Mouse (Mus musculus) MEL (cell line): ENCODE data around the gene Ruvbl1. TPM values are rescaled to one million over a fixed set of nuclear protein-coding genes. Genes with fewer than 3 reads are reported as not detected.
A peak's percentile ranks its signal among the peaks of the same experiment; 100 is the strongest.

Experiments
- DNase-seq: peaks from one replicate; pipeline ENCODE4 v3.0.0; 2011; ENCODE audit warnings: low read depth, low spot score
- H3K27ac ChIP-seq: 2 replicates; pipeline ENCODE4 v1.5.1; 2012; ENCODE audit warnings: low read depth, mild to moderate bottlenecking, control low read depth, low read length, moderate library complexity; ENCODE audit not compliant: control insufficient read depth
- H3K27me3 ChIP-seq, 2 experiments: fragments of 150-350 bp in 1 of 2; sonication (generic) in 1 of 2; 2 replicates each; pipeline ENCODE4 v1.6.1; 2012; ENCODE audit warnings: low read length in 2 of 2, mild to moderate bottlenecking in 2 of 2, improper control_type of control experiment in 1 of 2, moderate library complexity in 1 of 2; ENCODE audit not compliant: insufficient read depth in 2 of 2, control insufficient read depth in 1 of 2
- H3K36me3 ChIP-seq, 2 experiments: 2 replicates each; pipeline ENCODE4 v1.6.1; 2012 to 2014; ENCODE audit warnings: low read length in 2 of 2, improper control_type of control experiment in 1 of 2, inconsistent platforms in 1 of 2, mild to moderate bottlenecking in 1 of 2; ENCODE audit not compliant: insufficient read depth in 2 of 2, control insufficient read depth in 1 of 2
- H3K4me1 ChIP-seq, 2 experiments: fragments of 150-350 bp in 1 of 2; sonication (generic) in 1 of 2; 2 replicates each; pipeline ENCODE4 v1.6.1; 2012; ENCODE audit warnings: low read length in 2 of 2, improper control_type of control experiment in 1 of 2, mild to moderate bottlenecking in 1 of 2; ENCODE audit not compliant: insufficient read depth in 2 of 2, control insufficient read depth in 1 of 2
- H3K4me3 ChIP-seq, 2 experiments: fragments of 150-350 bp in 1 of 2; sonication (generic) in 1 of 2; 2 replicates each; pipeline ENCODE4 v1.5.1; 2012; ENCODE audit warnings: low read depth in 2 of 2, low read length in 2 of 2, mild to moderate bottlenecking in 2 of 2, moderate library complexity in 2 of 2, control low read depth in 1 of 2, improper control_type of control experiment in 1 of 2; ENCODE audit not compliant: control insufficient read depth in 1 of 2, insufficient read depth in 1 of 2
- H3K79me2 ChIP-seq: 2 replicates; pipeline ENCODE4 v1.6.1; 2012; ENCODE audit warnings: mild to moderate bottlenecking, low read length, moderate library complexity; ENCODE audit not compliant: control insufficient read depth, poor library complexity, insufficient read depth
- H3K9ac ChIP-seq: 2 replicates; pipeline ENCODE4 v1.6.1; 2012; ENCODE audit warnings: low read depth, mild to moderate bottlenecking, control low read depth, low read length, moderate library complexity; ENCODE audit not compliant: control insufficient read depth, poor library complexity, severe bottlenecking
- H3K9me3 ChIP-seq: fragments of 150-350 bp; sonication (generic); replicated peaks from 2 replicates; pipeline ENCODE4 v1.6.1; 2012; ENCODE audit warnings: mild to moderate bottlenecking, low read length, improper control_type of control experiment, moderate library complexity; ENCODE audit not compliant: insufficient read depth
- CHD1 ChIP-seq: IDR thresholded peaks from 2 replicates; pipeline ENCODE4 v1.6.1; 2012; ENCODE audit warnings: low read depth, mild to moderate bottlenecking, inconsistent platforms, low read length, improper control_type of control experiment
- CTCF ChIP-seq, 3 experiments: IDR thresholded peaks in 2 of 3; conservative IDR thresholded peaks in 1 of 3; 2 replicates each; pipeline ENCODE4 v1.5.1; 2011 to 2012; ENCODE audit warnings: low read length in 3 of 3, low read depth in 2 of 3, mild to moderate bottlenecking in 2 of 3, improper control_type of control experiment in 1 of 3, inconsistent platforms in 1 of 3, mixed read lengths in 1 of 3, moderate library complexity in 1 of 3; ENCODE audit not compliant: control insufficient read depth in 1 of 3, insufficient read depth in 1 of 3, poor library complexity in 1 of 3, severe bottlenecking in 1 of 3
- ELF1 ChIP-seq: IDR thresholded peaks from 2 replicates; pipeline ENCODE4 v1.6.1; 2014; ENCODE audit warnings: low read depth, mild to moderate bottlenecking, inconsistent platforms, low read length, improper control_type of control experiment, moderate library complexity
- ETS1 ChIP-seq: IDR thresholded peaks from 2 replicates; pipeline ENCODE4 v1.6.1; 2012; ENCODE audit warnings: low read depth, mild to moderate bottlenecking, inconsistent platforms, low read length, improper control_type of control experiment, moderate library complexity
- GABPA ChIP-seq: IDR thresholded peaks from 2 replicates; pipeline ENCODE4 v1.6.1; 2012; ENCODE audit warnings: low read depth, mild to moderate bottlenecking, inconsistent platforms, low read length, improper control_type of control experiment, moderate library complexity
- GATA1 ChIP-seq: IDR thresholded peaks from 2 replicates; pipeline ENCODE4 v1.6.1; 2011; ENCODE audit warnings: low read depth, low read length, improper control_type of control experiment
- HCFC1 ChIP-seq: IDR thresholded peaks from 2 replicates; pipeline ENCODE4 v1.6.1; 2012; ENCODE audit warnings: low read depth, mild to moderate bottlenecking, inconsistent platforms, low read length, improper control_type of control experiment, moderate library complexity
- JUND ChIP-seq: IDR thresholded peaks from 2 replicates; pipeline ENCODE4 v1.6.1; 2011; ENCODE audit warnings: low read depth, mild to moderate bottlenecking, improper control_type of control experiment, low read length
- MAZ ChIP-seq: IDR thresholded peaks from 2 replicates; pipeline ENCODE4 v1.6.1; 2012; ENCODE audit warnings: low read depth, mild to moderate bottlenecking, inconsistent platforms, low read length, improper control_type of control experiment
- MEF2A ChIP-seq: IDR thresholded peaks from 2 replicates; pipeline ENCODE4 v1.6.1; 2014; ENCODE audit warnings: low read depth, mild to moderate bottlenecking, inconsistent platforms, low read length, improper control_type of control experiment; ENCODE audit not compliant: poor library complexity, insufficient replicate concordance, severe bottlenecking; ENCODE audit errors: extremely low read depth
- MYB ChIP-seq: IDR thresholded peaks from 2 replicates; pipeline ENCODE4 v1.6.1; 2011; ENCODE audit warnings: mild to moderate bottlenecking, low read depth, low read length, improper control_type of control experiment
- MYC ChIP-seq: IDR thresholded peaks from 2 replicates; pipeline ENCODE4 v1.6.1; 2011; ENCODE audit warnings: low read depth, mild to moderate bottlenecking, low read length, improper control_type of control experiment, moderate library complexity
- POLR2AphosphoS2 ChIP-seq: IDR thresholded peaks from 2 replicates; pipeline ENCODE4 v1.6.1; 2011; ENCODE audit warnings: low read length, improper control_type of control experiment
- RAD21 ChIP-seq: IDR thresholded peaks from 2 replicates; pipeline ENCODE4 v1.6.1; 2011; ENCODE audit warnings: mild to moderate bottlenecking, low read depth, low read length, improper control_type of control experiment
- SIN3A ChIP-seq: IDR thresholded peaks from 2 replicates; pipeline ENCODE4 v1.6.1; 2012; ENCODE audit warnings: low read length, improper control_type of control experiment, inconsistent platforms
- SMC3 ChIP-seq: IDR thresholded peaks from 2 replicates; pipeline ENCODE4 v1.6.1; 2011; ENCODE audit warnings: low read depth, low read length, improper control_type of control experiment
- TBP ChIP-seq: IDR thresholded peaks from 2 replicates; pipeline ENCODE4 v1.8.0; 2011; ENCODE audit warnings: low read depth, low read length, improper control_type of control experiment
- UBTF ChIP-seq: IDR thresholded peaks from 2 replicates; pipeline ENCODE4 v1.6.1; 2012; ENCODE audit warnings: low read depth, mild to moderate bottlenecking, inconsistent platforms, low read length, improper control_type of control experiment, moderate library complexity, borderline replicate concordance; ENCODE audit not compliant: insufficient read depth
- USF2 ChIP-seq, 2 experiments: IDR thresholded peaks; 2 replicates each; pipeline ENCODE4 v1.6.1; 2011 to 2012; ENCODE audit warnings: improper control_type of control experiment in 2 of 2, low read length in 2 of 2, borderline replicate concordance in 1 of 2, inconsistent platforms in 1 of 2, low read depth in 1 of 2, mild to moderate bottlenecking in 1 of 2; ENCODE audit not compliant: insufficient read depth in 1 of 2
- ZC3H11A ChIP-seq: IDR thresholded peaks from 2 replicates; pipeline ENCODE4 v1.6.1; 2012; ENCODE audit warnings: low read depth, mild to moderate bottlenecking, inconsistent platforms, low read length, improper control_type of control experiment
- polyA plus RNA-seq, 2 experiments: library from polyadenylated mRNA; stranded (reverse) in 1 of 2; unstranded in 1 of 2; fragments of >175 nt in 1 of 2; fragments of >200 nt in 1 of 2; gene quantifications; 2 replicates each; pipeline versions ENCODE4 v1.2.1 to v1.2.4; 2012; ENCODE audit warnings: low replicate concordance in 2 of 2, low read depth in 1 of 2; ENCODE audit not compliant: insufficient read length in 2 of 2, insufficient read depth in 1 of 2, missing spikeins in 1 of 2
- total RNA-seq: library from RNA; depleted of rRNA; stranded (reverse); fragments of 300-350 nt; gene quantifications from 2 replicates; pipeline ENCODE4 v1.2.3, GENCODE M21; 2012

Ruvbl1 gene
- total and polyA plus RNA-seq, 3 experiments: 146 to 238 (median 232) TPM

- TF ChIP-seq USF2 (IDR thresholded peaks at IDR 0.05; ENCODE audit: borderline replicate concordance in 1 of 2, insufficient read depth in 1 of 2, low read depth in 1 of 2, low read length in 2 of 2) (no peak), SIN3A (no peak), CHD1 (no peak), MAZ (no peak), GABPA (no peak), CTCF (IDR thresholded peaks at IDR 0.05 in 2 of 3, conservative IDR thresholded peaks at IDR 0.05 in 1 of 3; ENCODE audit: control insufficient read depth in 1 of 3, insufficient read depth in 1 of 3, low read depth in 2 of 3, low read length in 3 of 3, poor library complexity in 1 of 3, severe bottlenecking in 1 of 3) (no peak)
Measured at GRCm38 (mm10) chr6:88469878-88470277, 4.7 kb downstream of the Ruvbl1 start (continued).

DNA sequence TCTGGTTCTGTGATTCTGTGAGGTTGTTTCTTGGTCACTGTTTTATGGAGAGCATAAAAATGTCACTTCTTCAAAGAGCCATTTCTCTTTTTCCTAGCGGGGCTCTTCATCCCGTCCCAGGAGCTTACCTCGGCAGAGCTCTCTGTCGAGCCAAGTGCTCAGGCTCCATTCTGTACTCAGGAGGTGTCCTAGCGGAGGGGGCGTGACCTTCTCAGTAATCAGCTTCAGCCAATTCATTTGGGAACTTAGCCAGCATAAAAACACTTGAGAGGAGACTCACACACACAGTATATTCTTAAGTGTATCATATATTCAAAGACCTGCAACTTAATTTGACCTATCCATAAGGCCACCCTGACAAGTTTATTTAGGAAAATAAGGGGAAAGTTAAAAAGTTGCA, 15.2 kb downstream of the Ruvbl1 start:
- Histone ChIP-seq H3K36me3 (peaks cover 6 to 24% of the 10 kb centered on the region in 2 experiments), H3K27me3 (no peaks in the 10 kb centered on the region), H3K9ac (no peak overlapping the region), H3K27ac (no peak overlapping the region), H3K79me2 (no peaks in the 10 kb centered on the region), H3K4me3 (no peak overlapping the region), H3K9me3 (no peaks in the 10 kb centered on the region), H3K4me1 (peaks cover 0 to 2% of the 10 kb centered on the region in 2 experiments; a peak in 2 of 4 replicates)
- TF ChIP-seq RAD21: no peak
- TF ChIP-seq UBTF: no peak
- TF ChIP-seq MEF2A: no peak
- TF ChIP-seq ETS1: no peak
- TF ChIP-seq GATA1: no peak
- no peak for TF ChIP-seq SMC3
- no peak for TF ChIP-seq MYC
- no peak for TF ChIP-seq MYB
- TF ChIP-seq ZC3H11A: no peak
- no peak for TF ChIP-seq HCFC1
- TF ChIP-seq TBP: no peak
- no peak for TF ChIP-seq SIN3A
- DNase-seq: no peak

- no peak overlapping the region for H3K4me3 ChIP-seq
- H3K79me2 ChIP-seq: no peaks in the 10 kb centered on the region; the same call in 1 of the 2 replicates
- H3K36me3 ChIP-seq: peaks cover 3 to 19% of the 10 kb centered on the region in 2 experiments
- H3K27ac ChIP-seq: no peak overlapping the region
- no peak for TF ChIP-seq ETS1
- no peak for TF ChIP-seq JUND
- TF ChIP-seq UBTF: no peak
- no peak for TF ChIP-seq SIN3A
- no peak for TF ChIP-seq HCFC1
- no peak for TF ChIP-seq POLR2AphosphoS2
- TF ChIP-seq MYC: no peak
- TF ChIP-seq CHD1: no peak
- no peak for TF ChIP-seq ELF1
- no peak for TF ChIP-seq CTCF (IDR thresholded peaks at IDR 0.05 in 2 of 3, conservative IDR thresholded peaks at IDR 0.05 in 1 of 3; ENCODE audit: control insufficient read depth in 1 of 3, insufficient read depth in 1 of 3, low read depth in 2 of 3, low read length in 3 of 3, poor library complexity in 1 of 3, severe bottlenecking in 1 of 3)
- peak; percentile 37 for DNase-seq
- H3K4me1 ChIP-seq: peaks cover 0 to 2% of the 10 kb centered on the region in 2 experiments; a peak in 2 of 4 replicates
- no peaks in the 10 kb centered on the region for H3K9me3 ChIP-seq
- no peaks in the 10 kb centered on the region for H3K27me3 ChIP-seq
- no peak overlapping the region for H3K9ac ChIP-seq
Measured at GRCm38 (mm10) chr6:88483111-88483510, 17.9 kb downstream of the Ruvbl1 start.
